ENCODE assay signal across 30 mouse cellular contexts in genomic region chr3:105511836-105512235, GRCm38 (mm10). TPM values are rescaled to one million over a fixed set of nuclear protein-coding genes. Genes with fewer than 3 reads are reported as not detected.
DNase-seq lines count a peak whose midpoint lies in the region; ATAC-seq and TF ChIP-seq lines count a peak whose summit lies in the region.
"Had no signal": no experiment of that assay in that cellular context is flagged by ENCODE, and none has a peak within 500 bp of the region (broad histone marks: within the 10 kb centered on the region; RNA-seq: fewer than 3 reads in every experiment).

No protein-coding gene starts in this region.

- ATAC-seq in midbrain, embryonic 11.5 days (ENCODE audit: low FRiP score) = no peak
- ATAC-seq: forebrain, embryonic 16.5 days; hindbrain, postnatal 0 days; intestine, postnatal 0 days had no signal

- H3K4me3 ChIP-seq in layer of hippocampus, adult 2 months = no peak overlapping the region
- no peak overlapping the region for H3K4me3 ChIP-seq in midbrain, embryonic 11.5 days (ENCODE audit: low read depth, low read length)
- H3K4me3 ChIP-seq in midbrain, embryonic 10.5 days = no peak overlapping the region
- H3K4me3 ChIP-seq: embryonic facial prominence, embryonic 13.5 days; forebrain, embryonic 10.5 days; hindbrain, embryonic 12.5 days; liver, embryonic 15.5 days; midbrain, embryonic 12.5 days; myocyte; neural tube, embryonic 12.5 days had no signal

- 65% methylated on average over 2 of the region's 2 CpGs for WGBS in midbrain, embryonic 11.5 days
- WGBS in midbrain, embryonic 10.5 days = 61% methylated on average over 2 of the region's 2 CpGs

- TF ChIP-seq CTCF in layer of hippocampus, adult 2 months (conservative IDR thresholded peaks at IDR 0.05) = no peak

- H3K4me1 ChIP-seq in midbrain, embryonic 11.5 days (ENCODE audit: control insufficient read depth, insufficient read depth, low read length) = no peaks in the 10 kb centered on the region
- peaks cover 1% of the 10 kb centered on the region; the same call in 1 of the 2 replicates for H3K4me1 ChIP-seq in midbrain, embryonic 10.5 days
- H3K4me1 ChIP-seq: embryonic facial prominence, embryonic 13.5 days; liver, embryonic 15.5 days; midbrain, embryonic 12.5 days; neural tube, embryonic 12.5 days had no signal

- no peak overlapping the region for H3K4me2 ChIP-seq in midbrain, embryonic 11.5 days
- H3K4me2 ChIP-seq: embryonic facial prominence, embryonic 13.5 days; heart, embryonic 11.5 days; hindbrain, embryonic 12.5 days; liver, embryonic 15.5 days; midbrain, embryonic 12.5 days; neural tube, embryonic 12.5 days had no signal

- H3K27ac ChIP-seq in layer of hippocampus, adult 2 months = peak overlapping the region; percentile 64; the same call in 1 of the 2 replicates
- no peak overlapping the region for H3K27ac ChIP-seq in midbrain, embryonic 11.5 days (ENCODE audit: low read depth, low read length)
- no peak overlapping the region for H3K27ac ChIP-seq in midbrain, embryonic 10.5 days (replicated peaks)
- H3K27ac ChIP-seq: embryonic facial prominence, embryonic 13.5 days; forebrain, embryonic 10.5 days; hindbrain, embryonic 12.5 days; hindbrain, postnatal 0 days; liver, embryonic 15.5 days; midbrain, embryonic 12.5 days; neural tube, embryonic 12.5 days had no signal

- H3K27me3 ChIP-seq in midbrain, embryonic 11.5 days (ENCODE audit: control insufficient read depth, insufficient read depth, low read length) = no peaks in the 10 kb centered on the region
- H3K27me3 ChIP-seq in midbrain, embryonic 10.5 days (ENCODE audit: low read depth, poor library complexity, severe bottlenecking) = no peaks in the 10 kb centered on the region
- H3K27me3 ChIP-seq: liver, embryonic 15.5 days; midbrain, embryonic 12.5 days; neural tube, embryonic 12.5 days had no signal

- no peak overlapping the region for H3K9ac ChIP-seq in midbrain, embryonic 11.5 days (ENCODE audit: low read length)
- H3K9ac ChIP-seq: embryonic facial prominence, embryonic 13.5 days; hindbrain, embryonic 12.5 days; liver, embryonic 15.5 days; midbrain, embryonic 12.5 days; neural tube, embryonic 12.5 days had no signal

- no peaks in the 10 kb centered on the region for H3K36me3 ChIP-seq in midbrain, embryonic 11.5 days (ENCODE audit: control insufficient read depth, insufficient read depth, low read length)
- no peaks in the 10 kb centered on the region for H3K36me3 ChIP-seq in midbrain, embryonic 10.5 days
- H3K36me3 ChIP-seq: embryonic facial prominence, embryonic 13.5 days; forebrain, embryonic 10.5 days; hindbrain, embryonic 12.5 days; liver, embryonic 15.5 days; midbrain, embryonic 12.5 days; neural tube, embryonic 12.5 days had no signal

- H3K9me3 ChIP-seq in midbrain, embryonic 11.5 days (ENCODE audit: control insufficient read depth, low read length) = no peaks in the 10 kb centered on the region
- H3K9me3 ChIP-seq in midbrain, embryonic 10.5 days (replicated peaks) = no peaks in the 10 kb centered on the region
- H3K9me3 ChIP-seq: embryonic facial prominence, embryonic 13.5 days; forebrain, embryonic 10.5 days; hindbrain, embryonic 12.5 days; liver, embryonic 15.5 days; midbrain, embryonic 12.5 days; neural tube, embryonic 12.5 days had no signal

- peak; percentile 3 for DNase-seq in embryo, embryonic 10 days (ENCODE audit: low spot score)
- DNase-seq in embryo, embryonic 10.5 days (ENCODE audit: low spot score) = no peak
- DNase-seq in layer of hippocampus, adult 2 months (ENCODE audit: low spot score in 2 of 2) = no peak
- DNase-seq in layer of hippocampus, postnatal 14 days (ENCODE audit: low spot score in 2 of 2) = no peak
- peak; percentile 8 for DNase-seq in midbrain, embryonic 11.5 days (ENCODE audit: low spot score, missing footprints)
- no peak for DNase-seq in midbrain, embryonic 10.5 days (ENCODE audit: low spot score)
- DNase-seq in yolk sac, embryonic 10.5 days (ENCODE audit: low spot score) = peak; percentile 48
- no peak for DNase-seq in adrenal gland, adult 8-10 months
- DNase-seq: adrenal gland, postnatal 10 days; cerebellum, adult 11 months; cerebellum, adult 9-10 months; cerebellum, postnatal 36 days; gastrocnemius, postnatal 25 days; heart, adult 18-20 months; heart, postnatal 36 days; kidney, postnatal 36 days; lung, postnatal 10 days; thymus, postnatal 4 days had no signal

RNA-seq across cellular contexts. Expression of gene Kcnd3, which starts 59.7 kb away (rescaled TPM):
- total RNA-seq in layer of hippocampus, adult 2 months (2021) = 10 to 100 TPM; 60.2 to 64.9 TPM
- total RNA-seq in layer of hippocampus, postnatal 14 days (2021) = 10 to 100 TPM; 46.4 to 49.8 TPM
- 2.4 TPM in 2 replicates for polyA plus RNA-seq in midbrain, embryonic 11.5 days (2014; fragmentation: Nextera tagmentation; extraction: Ambion mirVana)
- polyA plus RNA-seq in midbrain, embryonic 10.5 days (2016; fragmentation: Nextera tagmentation; extraction: Ambion mirVana) = 1.2 and 1.7 TPM in 2 replicates
- total RNA-seq in adrenal gland, adult 8-10 months (2022) = 10 to 100 TPM in 2 of 4 experiments, 1 to 10 TPM in 2; 5.2 to 15.0 (median 10.0) TPM
- total RNA-seq: CH12.LX had no signal
- polyA plus RNA-seq: myocyte had no signal

Comparison
In these comparisons a context has a peak if more than half of its experiments do, and no peak if none do; other contexts are left out.
1. DNase-seq: peak in embryo, embryonic 10 days (single experiment), midbrain, embryonic 11.5 days (single experiment) and yolk sac, embryonic 10.5 days (single experiment); none in embryo, embryonic 10.5 days (single experiment), layer of hippocampus, adult 2 months (0 of 2), layer of hippocampus, postnatal 14 days (0 of 2), midbrain, embryonic 10.5 days (single experiment) and adrenal gland, adult 8-10 months (single experiment).